Mouse (Mus musculus) heart, embryonic 11.5 days (tissue): ENCODE results near the gene Unc45a. TPM values are rescaled to one million over a fixed set of nuclear protein-coding genes. Genes with fewer than 3 reads are reported as not detected.
A peak's percentile ranks its signal among the peaks of the same experiment; 100 is the strongest.

Experiments
- ATAC-seq: fragments of 200-750 bp; cut with Nextera tagmentation; replicated peaks from 2 replicates; pipeline ENCODE4 v1.8.0; 2017; ENCODE audit warnings: moderate library complexity; ENCODE audit not compliant: insufficient number of reproducible peaks, low FRiP score, low TSS enrichment
- H3K27ac ChIP-seq: fragments of 300-500 bp; sonication (generic); 2 replicates; pipeline ENCODE4 v1.5.1; 2014; ENCODE audit warnings: mild to moderate bottlenecking, low read depth, low read length
- H3K27me3 ChIP-seq: fragments of 300-500 bp; sonication (generic); 2 replicates; pipeline ENCODE4 v1.6.1; 2014; ENCODE audit warnings: mild to moderate bottlenecking, low read length, mixed read lengths; ENCODE audit not compliant: control insufficient read depth, insufficient read depth
- H3K36me3 ChIP-seq: fragments of 300-500 bp; sonication (generic); 2 replicates; pipeline ENCODE4 v1.6.1; 2014; ENCODE audit warnings: mild to moderate bottlenecking, low read length, moderate library complexity, mixed read lengths; ENCODE audit not compliant: control insufficient read depth, insufficient read depth
- H3K4me1 ChIP-seq: fragments of 300-500 bp; sonication (generic); 2 replicates; pipeline ENCODE4 v1.6.1; 2014; ENCODE audit warnings: low read length; ENCODE audit not compliant: control insufficient read depth, insufficient read depth
- H3K4me2 ChIP-seq: fragments of 300-500 bp; sonication (generic); 2 replicates; pipeline ENCODE4 v1.6.1; 2014; ENCODE audit warnings: mild to moderate bottlenecking, moderate library complexity
- H3K4me3 ChIP-seq: fragments of 300-500 bp; sonication (generic); 2 replicates; pipeline ENCODE4 v1.5.1; 2014; ENCODE audit warnings: low read depth, low read length
- H3K9ac ChIP-seq: fragments of 300-500 bp; sonication (generic); 2 replicates; pipeline ENCODE4 v1.6.1; 2014; ENCODE audit warnings: mild to moderate bottlenecking, low read depth, low read length, moderate library complexity
- H3K9me3 ChIP-seq: fragments of 300-500 bp; sonication (generic); replicated peaks from 2 replicates; pipeline ENCODE4 v1.6.1; 2016; ENCODE audit warnings: low read length; ENCODE audit not compliant: control insufficient read depth
- whole genome bisulfite sequencing: fragments of 180-500 bp; shearing (Covaris S2); extraction: QIAGEN DNeasy Blood & Tissue Kit; methylation state at CpG from one replicate; pipeline ENCODE4 v1.1.7; 2014; ENCODE audit not compliant: insufficient replicate concordance; 5-methylcytosine and 5-hydroxymethylcytosine counted together
- polyA plus RNA-seq: library from polyadenylated mRNA; unstranded; fragments of >200 nt; fragmentation: Nextera tagmentation; extraction: Ambion mirVana; gene quantifications from 2 replicates; pipeline ENCODE4 v1.2.1, GENCODE M21; 2014

The Unc45a gene
- polyA plus RNA-seq: 11.3 and 15.6 TPM in 2 replicates

- peak within 1 kb of the TSS; percentile 95 for H3K4me2 ChIP-seq
- H3K9me3 ChIP-seq: no peaks in the 10 kb centered on the region
- H3K4me1 ChIP-seq: peaks cover 22% of the 10 kb centered on the region
- H3K4me3 ChIP-seq: peak within 1 kb of the TSS; percentile 64
- H3K36me3 ChIP-seq: peaks cover 4% of the 10 kb centered on the region
- H3K27ac ChIP-seq: peak within 1 kb of the TSS; percentile 70
- H3K9ac ChIP-seq: peak within 1 kb of the TSS; percentile 61
- peak; percentile 61; the same call in 1 of the 2 replicates for ATAC-seq
- WGBS: under 1% methylated on average over 11 of the region's 11 CpGs
- H3K27me3 ChIP-seq: no peaks in the 10 kb centered on the region
These were observed at the start of gene Unc45a for GRCm38 (mm10) chr7:80340793-80341192. Unc45a (minus strand) TSS chr7:80341005.

- Histone ChIP-seq H3K36me3 (peaks cover 16% of the 10 kb centered on the region), H3K9me3 (no peaks in the 10 kb centered on the region), H3K4me3 (peak within 1 kb of the TSS; percentile 43), H3K9ac (peak within 1 kb of the TSS; percentile 79), H3K27me3 (0 out of 2 replicates have a peak, but pooled peaks cover 3% of the 10 kb centered on the region), H3K4me2 (peak within 1 kb of the TSS; percentile 74), H3K27ac (peak within 1 kb of the TSS; percentile 76), H3K4me1 (peaks cover 24% of the 10 kb centered on the region)
- ATAC-seq: peak; percentile 46
- WGBS: 6% methylated on average over 33 of the region's 33 CpGs
These were observed 47.1 kb upstream of the Unc45a start, which contains the start of gene Fes for GRCm38 (mm10) chr7:80387633-80388543. Fes (minus strand) TSS chr7:80387946.

- peak overlapping the region; percentile 43 for H3K4me3 ChIP-seq
- peak overlapping the region; percentile 76 for H3K27ac ChIP-seq
- 22% methylated on average over 17 of the region's 17 CpGs for WGBS
- peaks cover 24% of the 10 kb centered on the region for H3K4me1 ChIP-seq
- peaks cover 11% of the 10 kb centered on the region for H3K36me3 ChIP-seq
- ATAC-seq: no peak
- H3K27me3 ChIP-seq: peaks cover 5% of the 10 kb centered on the region; the same call in 1 of the 2 replicates
- H3K9ac ChIP-seq: peak overlapping the region; percentile 79
- H3K4me2 ChIP-seq: peak overlapping the region; percentile 74
- no peaks in the 10 kb centered on the region for H3K9me3 ChIP-seq
These were observed 46.3 kb upstream of the Unc45a start for GRCm38 (mm10) chr7:80387033-80387632.

DNA sequence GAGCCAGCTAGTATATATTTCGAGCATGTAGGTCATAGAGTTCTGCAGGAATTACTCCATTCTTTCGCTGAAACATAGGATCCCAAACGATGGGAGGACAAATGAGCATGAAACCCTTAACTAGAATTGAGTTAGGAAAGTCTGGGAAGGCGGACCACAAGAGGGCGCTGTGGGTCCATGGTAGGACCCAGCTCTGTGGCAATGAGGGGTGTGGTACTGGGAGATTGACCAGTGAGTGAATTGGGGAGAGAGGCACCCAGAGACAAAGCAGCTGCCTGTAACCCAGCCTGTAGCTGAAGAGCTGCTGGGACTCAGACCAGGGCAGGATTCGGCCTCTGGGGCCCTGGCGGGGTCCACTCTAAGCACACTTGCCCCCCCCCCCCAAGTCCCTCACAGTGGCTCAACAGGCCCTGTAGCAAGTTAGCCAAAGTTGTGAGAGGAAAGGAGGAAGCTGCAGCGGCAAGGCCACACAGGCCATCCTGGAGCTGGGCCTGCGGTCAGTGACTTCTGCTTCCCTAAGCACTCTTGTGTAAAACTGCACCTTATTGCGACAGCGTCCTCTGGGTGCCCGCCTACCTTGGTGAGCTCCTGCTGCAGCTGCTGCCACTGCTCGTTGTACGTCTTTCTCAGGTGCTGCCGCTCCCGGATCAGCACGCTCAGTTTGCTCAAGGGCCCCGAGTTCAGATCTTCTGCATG lies 45.6 kb upstream of the Unc45a start:
- Histone ChIP-seq H3K9ac (no peak overlapping the region; the same call in 1 of the 2 replicates), H3K4me3 (peak overlapping the region; percentile 43), H3K27me3 (peaks cover 5% of the 10 kb centered on the region; the same call in 1 of the 2 replicates), H3K4me2 (peak overlapping the region; percentile 74), H3K9me3 (no peaks in the 10 kb centered on the region), H3K36me3 (peaks cover 8% of the 10 kb centered on the region), H3K4me1 (peaks cover 24% of the 10 kb centered on the region), H3K27ac (peak overlapping the region; percentile 25; the same call in 1 of the 2 replicates)
- 32% methylated on average over 18 of the region's 18 CpGs for WGBS
- no peak for ATAC-seq

DNA sequence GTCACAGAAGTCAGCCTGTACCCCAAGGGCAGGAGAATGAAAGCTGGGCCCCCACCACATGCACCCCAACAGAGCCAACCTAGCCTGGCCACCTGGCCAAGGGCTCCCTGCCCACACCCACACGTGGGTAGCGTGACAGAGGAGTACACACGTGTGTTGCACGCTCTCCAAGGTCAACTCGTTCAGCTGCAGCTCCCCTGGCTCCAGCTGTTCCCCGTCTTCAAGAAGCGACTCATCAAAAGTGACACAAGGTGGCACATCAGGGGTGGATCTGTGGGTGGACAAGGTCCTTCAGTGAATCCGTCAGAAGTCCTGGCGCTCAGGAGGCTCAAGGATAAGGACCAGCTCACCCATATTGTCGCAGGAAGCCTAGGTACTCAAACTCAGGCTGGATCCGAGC lies 42.1 kb upstream of the Unc45a start:
- no peak overlapping the region for H3K27ac ChIP-seq
- H3K9ac ChIP-seq: no peak overlapping the region
- H3K36me3 ChIP-seq: no peaks in the 10 kb centered on the region
- H3K4me2 ChIP-seq: no peak overlapping the region
- no peak for ATAC-seq
- no peaks in the 10 kb centered on the region for H3K9me3 ChIP-seq
- no peak overlapping the region for H3K4me3 ChIP-seq
- peaks cover 5% of the 10 kb centered on the region; the same call in 1 of the 2 replicates for H3K27me3 ChIP-seq
- whole genome bisulfite sequencing: 65% methylated on average over 11 of the region's 11 CpGs
- peaks cover 17% of the 10 kb centered on the region for H3K4me1 ChIP-seq

GRCm38 (mm10) chr7:80379531-80379930 lies 38.7 kb upstream of the Unc45a start:
- no peak overlapping the region for H3K9ac ChIP-seq
- ATAC-seq: no peak
- WGBS: 59% methylated on average over 13 of the region's 13 CpGs

DNA sequence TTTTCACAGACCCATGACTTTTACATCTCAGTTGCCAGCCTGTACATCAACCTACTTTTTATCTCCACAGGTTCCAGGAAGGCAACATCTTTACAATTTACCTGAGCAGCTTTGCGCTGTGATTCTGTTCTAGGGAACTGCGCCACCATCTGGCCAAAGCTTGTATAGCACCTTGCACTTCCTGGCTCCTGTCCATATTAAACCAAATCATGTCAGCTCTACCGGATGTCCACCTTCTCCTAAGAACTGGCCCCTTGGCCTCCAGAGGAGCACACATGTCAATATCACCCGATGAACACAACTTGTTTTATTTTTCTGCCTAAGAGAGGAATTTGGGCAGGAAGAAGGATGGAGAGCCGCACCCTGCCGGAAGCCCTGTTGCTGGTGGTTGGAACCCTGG lies 36.7 kb upstream of the Unc45a start:
- Histone ChIP-seq H3K36me3 (no peaks in the 10 kb centered on the region), H3K27ac (no peak overlapping the region), H3K9me3 (no peaks in the 10 kb centered on the region), H3K4me2 (no peak overlapping the region), H3K4me3 (no peak overlapping the region), H3K27me3 (peaks cover 4% of the 10 kb centered on the region), H3K9ac (no peak overlapping the region), H3K4me1 (peaks cover 6% of the 10 kb centered on the region; the same call in 1 of the 2 replicates)
- 31% methylated on average over 6 of the region's 6 CpGs for WGBS
- no peak for ATAC-seq

More at GRCm38 (mm10) chr7:80379531-80379930, 38.7 kb upstream of the Unc45a start:
- H3K4me2 ChIP-seq: no peak overlapping the region
- H3K27me3 ChIP-seq: peaks cover 5% of the 10 kb centered on the region
- H3K36me3 ChIP-seq: no peaks in the 10 kb centered on the region
- peaks cover 6% of the 10 kb centered on the region; the same call in 1 of the 2 replicates for H3K4me1 ChIP-seq
- no peaks in the 10 kb centered on the region for H3K9me3 ChIP-seq
- H3K27ac ChIP-seq: no peak overlapping the region
- H3K4me3 ChIP-seq: no peak overlapping the region

GRCm38 (mm10) chr7:80376192-80376591 lies 35.4 kb upstream of the Unc45a start:
- H3K4me3 ChIP-seq: no peak overlapping the region
- no peak overlapping the region for H3K9ac ChIP-seq
- WGBS: 80% methylated on average over 10 of the region's 10 CpGs
- peaks cover 2% of the 10 kb centered on the region; the same call in 1 of the 2 replicates for H3K27me3 ChIP-seq
- no peaks in the 10 kb centered on the region for H3K36me3 ChIP-seq
- no peak for ATAC-seq
- H3K4me1 ChIP-seq: peaks cover 6% of the 10 kb centered on the region; the same call in 1 of the 2 replicates
- H3K9me3 ChIP-seq: no peaks in the 10 kb centered on the region
- no peak overlapping the region for H3K27ac ChIP-seq
- no peak overlapping the region for H3K4me2 ChIP-seq
